Mouse (Mus musculus) ES-E14 (cell line): ENCODE data around the gene Kank2.

Source experiments
- CHD2 ChIP-seq: IDR thresholded peaks from 2 replicates; pipeline ENCODE4 v1.6.1; 2014; ENCODE audit warnings: mild to moderate bottlenecking, low read depth, low read length, inconsistent platforms
- ZC3H11A ChIP-seq: IDR thresholded peaks from 2 replicates; pipeline ENCODE4 v1.6.1; 2012; ENCODE audit warnings: low read depth, mild to moderate bottlenecking, inconsistent platforms, low read length, borderline replicate concordance
- ZNF384 ChIP-seq: IDR thresholded peaks from 2 replicates; pipeline ENCODE4 v1.6.1; 2012; ENCODE audit warnings: low read depth, low read length, inconsistent platforms

DNA sequence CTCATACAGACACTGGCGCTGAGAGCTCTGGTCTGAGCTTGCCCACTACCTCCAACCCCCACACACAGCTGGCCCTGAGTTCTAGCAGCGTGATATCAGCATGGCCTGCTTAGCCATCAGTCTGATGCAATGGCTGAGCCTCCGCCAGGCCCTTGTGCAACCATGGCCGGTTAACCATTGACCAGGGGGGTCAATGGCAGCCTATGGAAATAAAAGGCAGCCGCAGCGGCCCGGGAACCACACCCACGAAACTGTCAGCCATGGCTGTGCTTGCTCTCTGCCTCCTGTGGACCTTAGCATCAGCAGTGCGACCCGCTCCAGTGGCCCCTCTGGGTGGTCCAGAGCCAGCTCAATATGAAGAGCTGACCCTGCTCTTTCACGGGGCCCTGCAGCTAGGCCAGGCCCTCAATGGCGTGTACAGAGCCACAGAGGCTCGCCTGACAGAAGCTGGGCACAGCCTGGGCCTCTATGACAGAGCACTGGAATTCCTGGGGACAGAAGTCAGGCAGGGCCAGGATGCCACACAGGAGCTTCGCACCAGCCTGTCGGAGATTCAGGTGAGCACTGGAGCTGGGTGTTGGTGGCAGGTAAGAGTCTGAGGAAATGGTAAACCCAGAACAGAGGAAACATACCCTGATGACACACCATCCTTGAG is 36.8 kb upstream of the Kank2 start, which contains the start of gene Angptl8:
- no peak for TF ChIP-seq ZC3H11A
- no peak for TF ChIP-seq ZNF384
- TF ChIP-seq CHD2 = no peak
